ENCODE assay signal across 7 mouse cellular contexts in the genomic region with DNA sequence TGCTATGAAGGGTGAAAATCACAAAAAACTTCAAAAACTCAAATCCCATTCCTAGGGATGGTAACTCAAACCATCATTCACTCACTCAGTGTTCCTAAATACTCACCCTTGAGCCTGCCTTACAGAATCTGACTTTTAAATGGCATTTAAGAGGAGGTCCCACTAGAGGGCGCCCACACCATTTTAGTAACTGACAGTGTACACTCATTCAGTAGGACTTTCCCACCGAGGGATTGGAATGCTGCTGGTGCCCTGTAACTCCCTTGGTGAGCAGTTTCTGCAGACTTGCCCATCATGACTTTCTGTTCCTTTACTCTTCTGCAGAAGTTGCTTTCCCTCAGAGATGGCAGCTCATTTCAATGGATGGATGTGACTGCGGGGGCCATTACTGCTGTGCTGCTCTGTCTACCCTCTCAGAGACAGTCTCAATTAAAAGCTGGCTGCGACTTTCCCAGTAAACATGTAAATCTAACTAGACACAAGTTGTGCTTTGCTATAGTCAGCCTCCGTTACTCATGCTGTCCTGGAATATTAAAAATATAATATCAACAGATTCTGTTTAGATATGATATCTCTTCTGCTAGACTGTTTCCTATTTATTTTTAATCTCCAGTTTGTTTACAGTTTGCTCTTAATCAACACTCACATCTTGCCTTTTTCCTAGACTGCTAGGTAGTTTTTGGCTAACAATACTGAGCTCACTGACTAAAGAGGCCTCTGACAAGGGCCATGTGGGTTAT.
DNase-seq lines count a peak whose midpoint lies in the region; ATAC-seq lines count a peak whose summit lies in the region.

No protein-coding gene starts in this region.

- no peak overlapping the region for H3K4me2 ChIP-seq in intestine, embryonic 14.5 days (ENCODE audit: low read length)

- no peaks in the 10 kb centered on the region for H3K27me3 ChIP-seq in intestine, embryonic 14.5 days (replicated peaks; ENCODE audit: control insufficient read depth, insufficient read depth, low read length)

- DNase-seq in adipocyte (ENCODE audit: low spot score): peak; percentile 91
- DNase-seq in gastrocnemius, postnatal 10 days: peak; percentile 87
- peak; percentile 90 for DNase-seq in intestine, embryonic 14.5 days (ENCODE audit: low spot score)
- peak; percentile 87 for DNase-seq in left cerebral cortex, postnatal 10 days (ENCODE audit: extremely low spot score in 1 of 2, low spot score in 2 of 2)
- DNase-seq in mesoderm, embryonic 11.5 days (ENCODE audit: low read depth, low spot score): peak; percentile 89
- DNase-seq in skeletal muscle tissue, adult 2 months (ENCODE audit: low read depth, low spot score): peak; percentile 78

- no peaks in the 10 kb centered on the region for H3K9me3 ChIP-seq in intestine, embryonic 14.5 days (ENCODE audit: control insufficient read depth, low read length)

- ATAC-seq in common myeloid progenitor, adult 5-6 weeks (replicated peaks; ENCODE audit: low read depth, poor library complexity, severe bottlenecking): peak; percentile 97
- ATAC-seq in intestine, embryonic 14.5 days (replicated peaks; ENCODE audit: low FRiP score, low TSS enrichment, low read depth): peak; percentile 82

- no peak overlapping the region for H3K9ac ChIP-seq in intestine, embryonic 14.5 days (ENCODE audit: low read length)

- H3K36me3 ChIP-seq in intestine, embryonic 14.5 days (ENCODE audit: control insufficient read depth, insufficient read depth, low read length): peaks cover 21% of the 10 kb centered on the region

- no peak overlapping the region for H3K4me3 ChIP-seq in intestine, embryonic 14.5 days (ENCODE audit: low read depth, low read length)

- no peaks in the 10 kb centered on the region for H3K4me1 ChIP-seq in intestine, embryonic 14.5 days (replicated peaks; ENCODE audit: control insufficient read depth, insufficient read depth, low read length)

- 36% methylated on average over 5 of the region's 5 CpGs for WGBS in intestine, embryonic 14.5 days

- intact Hi-C loops in left cerebral cortex, postnatal 10 days (cut with DNase I): loop anchor here (5.0 to 10.0 kb wide), 2 partner anchors 125 to 1173 kb away; a partner anchor contains a TSS

- no peak overlapping the region for H3K27ac ChIP-seq in intestine, embryonic 14.5 days (ENCODE audit: low read depth)
